Mouse (Mus musculus) naive thymus-derived CD4-positive, alpha-beta T cell, adult 2 months (primary cell): ENCODE measurements around the gene Matk.
"Not testable (repeated sequence)": the region's sequence is repeated elsewhere in the genome, so short reads cannot be mapped to it uniquely, and the experiment has no call there.

Experiments
- DNase-seq: peaks from one replicate; pipeline ENCODE4 v3.0.0-alpha.2; 2011; ENCODE audit warnings: low read depth

The Matk gene

GRCm38 (mm10) chr10:81252424-81253419, at the start of gene Matk:
TSS of gene Matk (plus strand) at chr10:81252935.
- peak; percentile 71 for DNase-seq

GRCm38 (mm10) chr10:81202978-81203720, 49.6 kb upstream of the Matk start:
- no peak for DNase-seq

GRCm38 (mm10) chr10:81204137-81204536, 48.6 kb upstream of the Matk start:
- no peak for DNase-seq

- no peak for DNase-seq
Observed at GRCm38 (mm10) chr10:81210154-81210553, 42.6 kb upstream of the Matk start.

- DNase-seq = no peak
Observed at GRCm38 (mm10) chr10:81216260-81216659, 36.5 kb upstream of the Matk start.

- DNase-seq = no peak
Observed at GRCm38 (mm10) chr10:81216810-81217209, 35.9 kb upstream of the Matk start.

- DNase-seq = peak; percentile 70
Observed at GRCm38 (mm10) chr10:81217267-81217666, 35.5 kb upstream of the Matk start.

- DNase-seq = peak; percentile 87
Observed at GRCm38 (mm10) chr10:81217964-81218363, 34.8 kb upstream of the Matk start.

- DNase-seq = no peak
Observed at GRCm38 (mm10) chr10:81221402-81222015, 31.2 kb upstream of the Matk start.

- not testable (repeated sequence) for DNase-seq
Observed at GRCm38 (mm10) chr10:81223731-81224130, 29.0 kb upstream of the Matk start.

- peak; percentile 56 for DNase-seq
Observed at GRCm38 (mm10) chr10:81229735-81230437, 22.8 kb upstream of the Matk start.

GRCm38 (mm10) chr10:81230438-81231332, 22.1 kb upstream of the Matk start, which contains the start of gene Atcay:
TSS of gene Atcay (minus strand) at chr10:81230833.
- DNase-seq = peak; percentile 56

- DNase-seq = no peak
Observed at GRCm38 (mm10) chr10:81231436-81231835, 21.3 kb upstream of the Matk start.

- peak; percentile 97 for DNase-seq
Observed at GRCm38 (mm10) chr10:81232580-81233225, 20.0 kb upstream of the Matk start, which contains the start of gene Zfr2. TSS of gene Zfr2 (plus strand) at chr10:81233155.

- DNase-seq = no peak
Observed at GRCm38 (mm10) chr10:81233226-81233585, 19.5 kb upstream of the Matk start.

- DNase-seq = no peak
Observed at GRCm38 (mm10) chr10:81234206-81234605, 18.5 kb upstream of the Matk start.

GRCm38 (mm10) chr10:81236471-81237268, 16.1 kb upstream of the Matk start:
- DNase-seq = no peak

- no peak for DNase-seq
Observed at GRCm38 (mm10) chr10:81238618-81239017, 14.1 kb upstream of the Matk start.

- DNase-seq = peak; percentile 83
Observed at GRCm38 (mm10) chr10:81240876-81241275, 11.9 kb upstream of the Matk start.
